Mouse (Mus musculus): Measurements from ENCODE around the gene Plekha4. TPM values are rescaled to one million over a fixed set of nuclear protein-coding genes. Genes with fewer than 3 reads are reported as not detected.
"Not testable (repeated sequence)": the region's sequence is repeated elsewhere in the genome, so short reads cannot be mapped to it uniquely, and the experiment has no call there.

Gene Plekha4
- polyA plus RNA-seq, 1 experiment, result 1.2 TPM

DNA sequence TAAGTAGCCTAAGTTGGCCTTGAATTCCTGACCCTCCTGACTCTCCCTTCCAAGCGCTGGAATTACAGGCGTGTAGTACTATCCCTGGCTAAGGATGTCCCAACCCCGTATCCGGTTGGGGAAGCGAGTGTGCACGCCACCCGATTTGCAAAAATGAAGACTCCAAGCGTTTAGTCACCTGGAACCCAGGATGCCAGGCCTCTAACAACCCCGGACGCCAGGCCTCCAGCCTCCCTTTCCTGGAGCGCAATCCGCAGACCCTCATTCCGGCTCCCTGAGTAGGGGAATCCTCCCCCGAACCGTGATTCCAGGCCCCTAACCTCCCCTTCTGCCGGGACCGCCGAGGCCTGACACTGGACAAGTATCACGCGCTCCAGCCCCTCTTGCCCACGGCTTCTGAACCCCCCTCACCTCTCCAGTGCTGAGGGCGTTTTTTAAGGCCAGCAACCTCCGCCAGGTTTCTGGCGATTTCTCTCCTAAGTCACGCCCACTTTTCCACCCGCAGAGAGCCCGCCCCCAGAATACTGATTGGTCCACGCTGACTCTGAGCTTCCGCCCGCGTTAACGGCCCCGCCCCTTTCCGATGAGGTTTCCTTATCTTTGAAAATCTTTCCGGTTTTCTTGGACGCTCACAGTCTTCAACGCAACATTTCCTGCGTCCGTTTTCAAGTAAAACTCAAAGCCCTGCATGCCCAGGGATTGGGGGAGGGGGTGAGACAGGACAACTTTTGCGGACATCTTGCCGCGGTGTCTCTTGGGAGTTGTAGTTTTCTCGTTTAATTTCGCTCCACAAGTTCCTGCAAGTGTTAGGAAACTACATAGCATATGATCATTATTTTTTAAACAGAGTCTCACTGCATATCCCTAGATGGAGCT, 16.0 kb upstream of the Plekha4 start, which contains the start of gene Nucb1:
Gene Nucb1, minus strand, starts transcription at position 495 of the 876 bp plus-strand sequence.
- under 1% methylated on average over 44 of the region's 44 CpGs for WGBS
- H3K4me1 ChIP-seq (ENCODE audit: control insufficient read depth, insufficient read depth, low read length), result peaks cover 18% of the 10 kb centered on the region
- peak within 1 kb of the TSS; percentile 42 for H3K27ac ChIP-seq (ENCODE audit: insufficient read depth, low read length)
- H3K4me3 ChIP-seq (replicated peaks; ENCODE audit: insufficient read depth, low read depth, low read length), result peak within 1 kb of the TSS; percentile 98
- TF ChIP-seq CTCF (IDR thresholded peaks at IDR 0.05; ENCODE audit: borderline replicate concordance, insufficient read depth, low read depth, low read length) (no peak), POLR2A (IDR thresholded peaks at IDR 0.05; ENCODE audit: borderline replicate concordance, insufficient read depth, low read length) (peak; percentile 70; the same call in 1 of the 2 replicates)
- H3K27me3 ChIP-seq (ENCODE audit: control insufficient read depth, insufficient read depth, low read length), result no peaks in the 10 kb centered on the region
- DNase-seq, result peak; percentile 91 to 93

DNA sequence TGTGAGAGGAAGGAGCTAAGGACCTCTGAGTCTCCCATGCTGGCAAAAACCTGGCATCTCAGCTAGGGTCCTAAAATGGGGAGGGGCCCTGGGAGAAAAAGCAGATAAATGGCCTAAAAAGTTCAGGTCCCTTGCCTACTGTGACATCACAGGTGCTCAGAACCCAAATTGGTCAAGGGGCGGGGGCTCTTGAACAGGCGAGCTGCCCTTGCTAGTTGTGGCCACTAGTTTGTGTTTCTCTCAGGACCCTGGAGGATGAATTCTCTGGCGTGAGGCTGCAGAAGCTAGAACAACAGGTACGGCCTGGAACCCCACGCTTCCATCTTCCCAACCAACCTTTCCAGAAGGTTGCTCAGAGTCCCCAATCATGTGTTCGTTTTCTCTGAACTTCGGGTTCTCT, 11.7 kb upstream of the Plekha4 start:
- 85% methylated on average over 7 of the region's 7 CpGs for WGBS
- TF ChIP-seq POLR2A (IDR thresholded peaks at IDR 0.05; ENCODE audit: borderline replicate concordance, insufficient read depth, low read length) (no peak), CTCF (IDR thresholded peaks at IDR 0.05; ENCODE audit: borderline replicate concordance, insufficient read depth, low read depth, low read length) (no peak)
- Histone ChIP-seq H3K4me1 (ENCODE audit: control insufficient read depth, insufficient read depth, low read length) (no peaks in the 10 kb centered on the region), H3K4me3 (replicated peaks; ENCODE audit: insufficient read depth, low read depth, low read length) (no peak overlapping the region), H3K27me3 (ENCODE audit: control insufficient read depth, insufficient read depth, low read length) (no peaks in the 10 kb centered on the region), H3K27ac (ENCODE audit: insufficient read depth, low read length) (no peak overlapping the region)
- DNase-seq, result no peak

DNA sequence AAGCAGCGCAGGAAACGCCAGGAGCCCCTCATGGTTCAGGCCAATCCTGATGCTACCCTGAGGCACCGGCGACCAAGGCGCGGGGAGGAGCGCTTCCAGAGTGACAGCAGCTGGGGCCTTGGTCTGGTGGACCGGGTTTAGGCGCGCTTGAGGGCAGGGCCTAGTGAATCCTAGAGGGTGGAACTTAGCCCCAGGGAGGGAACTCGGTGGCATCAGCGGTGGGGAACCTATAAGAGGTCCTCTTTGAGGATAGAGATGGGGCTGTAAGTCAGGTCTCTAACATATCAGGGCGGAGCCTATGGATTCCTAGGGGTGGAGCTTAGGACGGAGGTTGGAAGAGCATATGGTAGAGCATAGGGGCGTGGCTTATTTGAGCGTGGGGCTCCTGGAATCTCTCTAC, 10.7 kb upstream of the Plekha4 start:
- DNase-seq, result no peak
- TF ChIP-seq CTCF (IDR thresholded peaks at IDR 0.05; ENCODE audit: borderline replicate concordance, insufficient read depth, low read depth, low read length) (no peak), POLR2A (IDR thresholded peaks at IDR 0.05; ENCODE audit: borderline replicate concordance, insufficient read depth, low read length) (no peak)
- Histone ChIP-seq H3K27me3 (ENCODE audit: control insufficient read depth, insufficient read depth, low read length) (no peaks in the 10 kb centered on the region), H3K4me3 (replicated peaks; ENCODE audit: insufficient read depth, low read depth, low read length) (no peak overlapping the region), H3K4me1 (ENCODE audit: control insufficient read depth, insufficient read depth, low read length) (no peaks in the 10 kb centered on the region), H3K27ac (ENCODE audit: insufficient read depth, low read length) (no peak overlapping the region)
- WGBS, result 37% methylated on average over 16 of the region's 16 CpGs

DNA sequence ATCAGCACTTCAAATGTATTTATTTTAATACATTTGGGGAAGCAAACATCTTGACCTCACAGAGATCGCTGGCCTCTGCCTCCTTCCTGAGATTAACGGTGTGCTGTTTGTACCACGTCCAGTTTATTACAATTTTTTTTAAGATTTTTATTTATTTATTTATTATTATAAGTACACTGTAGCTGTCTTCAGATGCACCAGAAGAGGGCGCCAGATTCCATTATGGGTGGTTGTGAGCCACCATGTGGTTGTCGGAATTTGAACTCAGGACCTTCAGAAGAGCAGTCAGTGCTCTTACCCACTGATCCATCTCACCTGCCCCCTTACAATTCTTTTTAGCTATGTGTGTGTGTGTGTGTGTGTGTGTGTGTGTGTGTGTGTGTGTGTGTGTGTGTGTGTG, 9.3 kb upstream of the Plekha4 start:
- not testable (repeated sequence) for DNase-seq

DNA sequence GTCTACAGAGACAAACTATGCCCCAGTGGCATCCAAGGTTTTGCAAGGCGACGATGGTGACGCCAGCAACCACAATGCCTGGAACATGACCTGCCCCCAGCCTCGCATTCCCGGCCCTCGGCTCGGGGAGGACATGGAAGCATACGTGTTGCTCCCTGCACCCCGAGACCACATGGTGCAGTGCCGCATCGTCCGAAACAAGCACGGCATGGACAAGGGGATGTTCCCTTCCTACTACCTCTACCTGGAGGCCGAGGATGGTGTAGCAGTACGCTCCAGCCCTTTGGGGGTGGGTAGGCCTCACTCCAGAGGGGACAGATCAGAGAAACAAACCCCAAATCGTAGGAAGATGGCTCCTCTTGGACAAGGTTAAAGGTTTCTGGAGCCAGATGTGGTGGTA, 7.5 kb upstream of the Plekha4 start:
- Histone ChIP-seq H3K4me3 (replicated peaks; ENCODE audit: insufficient read depth, low read depth, low read length) (no peak overlapping the region), H3K4me1 (ENCODE audit: control insufficient read depth, insufficient read depth, low read length) (peaks cover 6% of the 10 kb centered on the region; the same call in 1 of the 2 replicates), H3K27me3 (ENCODE audit: control insufficient read depth, insufficient read depth, low read length) (no peaks in the 10 kb centered on the region), H3K27ac (ENCODE audit: insufficient read depth, low read length) (no peak overlapping the region)
- 93% methylated on average over 16 of the region's 16 CpGs for WGBS
- TF ChIP-seq POLR2A (IDR thresholded peaks at IDR 0.05; ENCODE audit: borderline replicate concordance, insufficient read depth, low read length), result no peak
- no peak for TF ChIP-seq CTCF (IDR thresholded peaks at IDR 0.05; ENCODE audit: borderline replicate concordance, insufficient read depth, low read depth, low read length)
- no peak for DNase-seq

More for the DNA sequence above, 9.3 kb upstream of the Plekha4 start:
- H3K27me3 ChIP-seq (ENCODE audit: control insufficient read depth, insufficient read depth, low read length); H3K4me3 ChIP-seq (replicated peaks; ENCODE audit: insufficient read depth, low read depth, low read length); H3K27ac ChIP-seq (ENCODE audit: insufficient read depth, low read length); H3K4me1 ChIP-seq (ENCODE audit: control insufficient read depth, insufficient read depth, low read length): not testable (repeated sequence)
- 59% methylated on average over 5 of the region's 5 CpGs for WGBS

DNA sequence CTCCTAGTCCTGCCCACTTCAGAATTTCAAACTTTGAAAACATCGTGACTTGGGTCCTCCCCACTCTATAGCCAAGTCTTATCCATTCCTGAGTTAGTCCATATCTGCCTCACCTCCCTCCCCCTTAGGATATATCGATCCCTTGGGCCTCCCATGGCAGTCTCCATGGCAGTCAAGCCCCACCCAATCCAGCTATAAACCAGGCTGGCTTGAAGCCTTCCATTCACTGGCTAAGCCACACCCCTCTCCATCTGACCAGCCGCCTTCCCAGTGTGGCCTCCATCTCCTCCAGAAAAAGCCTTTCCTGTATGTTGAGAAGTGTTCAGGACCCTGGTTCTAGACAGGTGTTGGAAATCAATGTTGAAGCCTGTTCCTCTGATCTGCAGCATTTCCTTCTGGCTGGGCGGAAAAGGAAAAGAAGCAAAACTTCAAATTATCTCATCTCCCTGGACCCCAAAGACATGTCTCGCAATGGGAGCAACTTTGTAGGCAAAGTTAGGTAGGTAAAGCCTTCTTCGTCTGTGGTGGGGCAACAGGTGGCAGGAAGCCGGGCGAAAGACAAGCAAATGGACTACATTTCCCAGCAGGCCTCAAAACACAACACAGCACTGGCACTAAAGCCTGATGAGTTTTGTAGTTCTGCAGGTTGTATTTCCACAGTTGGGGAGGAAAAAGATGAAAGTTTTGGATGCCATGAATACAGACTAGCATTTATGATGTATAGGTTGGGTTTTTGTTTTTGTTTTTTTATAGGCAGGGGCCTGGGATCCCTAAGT, 6.6 kb upstream of the Plekha4 start:
- TF ChIP-seq POLR2A (IDR thresholded peaks at IDR 0.05; ENCODE audit: borderline replicate concordance, insufficient read depth, low read length), result no peak
- TF ChIP-seq CTCF (IDR thresholded peaks at IDR 0.05; ENCODE audit: borderline replicate concordance, insufficient read depth, low read depth, low read length), result no peak
- 70% methylated on average over 8 of the region's 8 CpGs for WGBS

DNA sequence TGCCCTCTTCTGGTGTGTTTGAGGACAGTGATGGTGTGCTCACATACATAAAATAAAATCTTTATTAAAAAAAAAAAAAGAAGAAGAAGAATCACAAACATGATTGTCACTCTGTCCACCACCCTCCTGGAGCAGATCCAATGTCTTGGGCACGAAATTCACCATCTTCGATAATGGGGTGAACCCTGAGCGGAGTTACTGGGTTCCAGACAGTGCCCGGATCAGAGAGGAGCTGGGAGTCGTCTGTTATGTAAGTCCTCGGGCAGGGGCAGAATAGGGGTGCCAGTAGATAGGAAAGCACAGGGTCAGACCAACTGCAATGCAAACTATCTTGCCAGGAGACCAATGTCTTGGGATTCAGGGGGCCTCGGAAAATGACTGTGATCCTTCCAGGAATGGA, 5.5 kb upstream of the Plekha4 start:
- WGBS, result 90% methylated on average over 7 of the region's 7 CpGs
- Histone ChIP-seq H3K4me1 (ENCODE audit: control insufficient read depth, insufficient read depth, low read length) (peaks cover 13% of the 10 kb centered on the region), H3K4me3 (replicated peaks; ENCODE audit: insufficient read depth, low read depth, low read length) (no peak overlapping the region), H3K27me3 (ENCODE audit: control insufficient read depth, insufficient read depth, low read length) (no peaks in the 10 kb centered on the region), H3K27ac (ENCODE audit: insufficient read depth, low read length) (no peak overlapping the region)
- TF ChIP-seq POLR2A (IDR thresholded peaks at IDR 0.05; ENCODE audit: borderline replicate concordance, insufficient read depth, low read length) (no peak), CTCF (IDR thresholded peaks at IDR 0.05; ENCODE audit: borderline replicate concordance, insufficient read depth, low read depth, low read length) (no peak)
- DNase-seq, result no peak

More for the DNA sequence above, 6.6 kb upstream of the Plekha4 start:
- DNase-seq, result no peak
- Histone ChIP-seq H3K4me3 (replicated peaks; ENCODE audit: insufficient read depth, low read depth, low read length) (no peak overlapping the region), H3K4me1 (ENCODE audit: control insufficient read depth, insufficient read depth, low read length) (peaks cover 13% of the 10 kb centered on the region), H3K27ac (ENCODE audit: insufficient read depth, low read length) (no peak overlapping the region), H3K27me3 (ENCODE audit: control insufficient read depth, insufficient read depth, low read length) (no peaks in the 10 kb centered on the region)

All from cerebellum, adult 2 months (tissue).